Mouse (Mus musculus) right cerebral cortex, postnatal 14 days (tissue): Measurements from ENCODE around the gene Rasa4.
A peak's percentile ranks its signal among the peaks of the same experiment; 100 is the strongest.
"Not testable (repeated sequence)": the region's sequence is repeated elsewhere in the genome, so short reads cannot be mapped to it uniquely, and the experiment has no call there.

Experiments used
- DNase-seq: peaks from one replicate; pipeline ENCODE4 v3.0.0; 2022

Rasa4 gene

DNA sequence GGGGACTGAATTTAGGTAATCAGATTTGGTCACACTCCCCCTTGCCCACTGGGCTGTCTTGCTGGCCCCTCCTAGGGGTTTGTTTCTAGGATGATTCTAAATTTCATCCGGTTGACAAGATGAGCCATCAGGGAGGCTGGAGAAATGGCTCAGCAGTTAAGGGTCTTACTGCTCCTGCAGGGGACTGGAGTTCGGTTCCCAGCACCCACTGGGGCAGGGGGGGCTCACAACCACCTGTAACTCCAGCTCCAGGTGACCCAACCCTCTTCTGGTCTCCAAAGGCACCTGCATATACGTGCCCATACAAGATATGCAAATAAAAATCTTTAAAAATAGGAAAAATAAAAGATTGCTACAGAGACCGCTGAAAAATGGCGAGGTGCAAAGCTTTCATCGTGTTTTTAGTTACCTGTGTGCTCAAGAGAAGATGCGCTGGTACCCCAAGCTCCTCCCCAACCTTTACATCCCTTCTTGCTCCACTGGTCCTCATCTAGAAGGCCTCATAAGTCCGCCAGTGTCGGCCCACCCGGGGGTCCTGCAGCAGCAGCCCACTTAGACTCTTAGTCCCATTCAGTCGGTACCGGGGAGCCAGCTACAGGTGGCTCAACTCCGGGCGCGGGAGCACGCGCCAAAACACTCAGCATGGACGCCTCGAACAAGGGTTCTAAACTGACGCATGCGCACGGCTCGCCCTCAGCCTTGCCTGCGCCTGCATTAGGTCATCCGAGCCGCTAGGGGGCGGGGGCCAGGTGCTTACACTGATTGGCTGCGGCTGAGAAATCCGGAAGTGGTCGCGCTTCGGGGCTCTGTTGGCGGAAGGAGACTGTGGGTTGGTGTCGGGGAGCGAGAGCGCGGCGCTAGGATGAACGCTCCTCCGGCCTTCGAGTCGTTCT is 32.4 kb downstream of the Rasa4 start, which contains the start of gene Polr2j:
Gene Polr2j, plus strand, starts transcription at position 741 of the 893 bp plus-strand sequence.
- DNase-seq: peak; percentile 96

GRCm38 (mm10) chr5:136116784-136117112 is 33.0 kb downstream of the Rasa4 start:
- DNase-seq: no peak

DNA sequence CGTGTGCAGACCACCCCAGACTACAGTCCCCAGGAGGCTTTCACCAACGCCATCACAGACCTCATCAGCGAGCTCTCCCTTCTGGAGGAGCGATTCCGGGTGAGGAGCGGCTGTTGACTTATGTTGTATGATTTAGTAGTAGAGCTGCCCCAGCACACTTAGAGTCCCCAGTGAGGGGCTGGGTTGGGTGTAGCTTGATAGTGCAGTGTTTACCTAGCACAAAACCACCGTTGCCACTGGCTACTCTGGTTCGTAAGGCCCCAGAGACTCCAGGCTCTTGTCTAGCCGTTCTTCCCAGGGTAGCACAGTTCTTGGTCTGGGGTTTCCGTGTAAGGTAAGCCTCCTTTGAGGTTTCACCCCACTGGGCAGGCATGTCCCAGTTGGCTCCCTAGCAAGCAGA is 38.4 kb downstream of the Rasa4 start:
- no peak for DNase-seq

GRCm38 (mm10) chr5:136135571-136136291 is 52.0 kb downstream of the Rasa4 start, which contains the start of the genes Lrwd1 and Alkbh4:
Gene Lrwd1, minus strand, starts transcription at chr5:136136074.
Gene Alkbh4, plus strand, starts transcription at chr5:136136146.
- DNase-seq: peak; percentile 96

GRCm38 (mm10) chr5:136136292-136136990 is 52.7 kb downstream of the Rasa4 start:
- no peak for DNase-seq

DNA sequence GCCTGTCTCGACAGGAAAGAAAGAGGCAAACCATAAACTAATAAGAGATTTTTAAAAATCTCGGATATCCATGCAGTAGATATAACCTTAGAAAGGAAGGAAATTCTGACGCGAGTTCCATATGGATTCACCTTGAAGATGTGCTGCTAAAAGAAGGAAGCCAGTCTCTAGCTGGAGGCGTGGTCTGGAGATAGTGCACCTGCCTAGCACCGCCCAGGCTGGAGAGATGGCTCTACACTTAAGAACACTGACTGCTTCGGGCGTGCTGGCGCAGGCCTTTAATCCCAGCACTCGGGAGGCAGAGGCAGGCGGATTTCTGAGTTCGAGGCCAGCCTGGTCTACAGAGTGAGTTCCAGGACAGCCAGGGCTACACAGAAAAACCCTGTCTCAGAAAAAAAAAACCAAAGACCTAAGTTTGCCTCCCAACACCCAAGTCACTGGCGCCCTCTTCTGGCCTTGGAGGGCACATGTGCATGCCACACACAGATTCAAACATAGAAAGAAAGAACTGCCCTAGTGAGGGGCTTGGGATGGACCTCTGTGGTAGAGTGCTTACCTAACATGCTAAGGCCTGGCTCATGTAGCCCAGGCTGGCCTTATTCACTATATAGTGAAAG is 54.0 kb downstream of the Rasa4 start:
- peak; percentile 53 for DNase-seq

DNA sequence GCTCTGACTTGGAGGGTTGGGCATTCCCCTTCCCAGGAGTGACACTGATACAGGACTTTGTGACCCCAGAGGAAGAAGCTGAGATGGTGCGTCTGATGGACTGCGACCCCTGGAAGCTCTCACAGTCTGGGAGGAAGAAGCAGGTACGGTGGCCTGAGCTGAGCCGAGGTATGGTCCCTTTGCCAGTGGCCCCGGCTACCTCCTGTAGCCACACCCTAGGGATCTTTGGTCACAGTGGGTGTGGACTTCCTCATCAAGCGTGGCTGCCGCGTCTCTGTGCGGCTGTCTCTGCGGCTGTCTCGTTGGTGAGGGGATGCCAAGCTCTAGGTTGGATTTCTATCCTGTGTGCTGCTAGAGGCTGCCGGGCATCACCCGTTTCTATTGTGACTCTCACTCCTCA is 55.7 kb downstream of the Rasa4 start:
- DNase-seq: no peak

DNA sequence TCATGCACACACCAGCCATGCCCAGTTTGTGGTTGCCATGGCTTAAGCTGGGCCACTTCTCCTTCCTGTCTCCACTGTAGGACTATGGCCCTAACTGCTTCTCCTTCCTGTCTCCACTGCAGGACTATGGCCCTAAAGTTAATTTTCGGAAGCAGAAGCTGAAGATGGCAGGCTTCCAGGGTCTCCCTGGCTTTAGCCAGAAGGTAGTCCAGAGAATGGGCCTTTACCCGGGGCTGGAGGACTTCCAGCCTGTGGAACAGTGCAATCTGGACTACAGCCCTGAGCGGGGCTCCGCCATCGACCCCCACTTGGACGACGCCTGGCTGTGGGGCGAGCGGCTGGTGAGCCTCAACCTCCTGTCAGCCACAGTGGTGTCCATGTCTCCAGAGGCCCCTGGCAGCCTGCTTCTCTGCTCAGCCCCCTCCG is 56.4 kb downstream of the Rasa4 start:
- DNase-seq: peak; percentile 47

DNA sequence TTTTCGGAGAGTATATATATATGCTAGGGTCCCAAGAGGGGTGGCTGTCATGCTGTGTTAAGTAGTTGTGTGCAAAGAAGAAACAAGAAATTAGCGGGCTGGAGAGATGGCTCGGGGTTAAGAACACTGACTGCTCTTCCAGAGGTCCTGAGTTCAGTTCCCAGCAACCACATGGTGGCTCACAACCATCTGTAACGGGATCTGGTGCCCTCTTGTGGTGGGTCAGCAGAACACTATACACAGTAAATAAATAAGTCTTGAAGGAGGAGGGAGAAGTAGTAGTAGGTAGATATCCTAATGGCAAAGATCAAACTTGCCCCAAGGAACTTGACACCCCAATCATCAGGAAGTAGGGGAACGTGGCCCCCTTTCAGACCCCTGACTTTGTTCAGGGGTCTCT is 59.0 kb downstream of the Rasa4 start:
- DNase-seq: no peak

- no peak for DNase-seq
Observed at GRCm38 (mm10) chr5:136143161-136143755, 59.5 kb downstream of the Rasa4 start.

GRCm38 (mm10) chr5:136144606-136145430 is 61.1 kb downstream of the Rasa4 start:
- no peak for DNase-seq

DNA sequence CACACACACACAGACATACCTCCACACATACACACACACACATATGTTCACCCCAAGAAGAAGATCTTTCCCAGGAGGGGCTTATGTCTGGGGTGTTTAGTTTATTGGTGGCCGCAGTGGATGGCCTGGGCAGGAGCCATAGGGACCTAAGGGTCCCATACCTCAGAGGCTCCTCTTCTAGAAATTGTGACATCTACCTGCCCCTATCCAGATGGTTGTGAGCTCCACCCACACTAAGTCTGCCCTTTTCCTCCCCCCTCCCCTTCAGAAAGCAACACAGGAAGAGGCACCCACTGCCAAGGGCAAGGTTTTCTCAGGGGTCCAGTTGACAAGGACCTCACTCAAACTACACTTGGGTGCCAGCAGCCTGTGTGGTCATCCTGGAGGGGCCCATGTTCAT is 63.2 kb downstream of the Rasa4 start:
- DNase-seq: no peak

GRCm38 (mm10) chr5:136147704-136148103 is 64.0 kb downstream of the Rasa4 start:
- no peak for DNase-seq

GRCm38 (mm10) chr5:136149134-136149576 is 65.4 kb downstream of the Rasa4 start:
- DNase-seq: not testable (repeated sequence)

DNA sequence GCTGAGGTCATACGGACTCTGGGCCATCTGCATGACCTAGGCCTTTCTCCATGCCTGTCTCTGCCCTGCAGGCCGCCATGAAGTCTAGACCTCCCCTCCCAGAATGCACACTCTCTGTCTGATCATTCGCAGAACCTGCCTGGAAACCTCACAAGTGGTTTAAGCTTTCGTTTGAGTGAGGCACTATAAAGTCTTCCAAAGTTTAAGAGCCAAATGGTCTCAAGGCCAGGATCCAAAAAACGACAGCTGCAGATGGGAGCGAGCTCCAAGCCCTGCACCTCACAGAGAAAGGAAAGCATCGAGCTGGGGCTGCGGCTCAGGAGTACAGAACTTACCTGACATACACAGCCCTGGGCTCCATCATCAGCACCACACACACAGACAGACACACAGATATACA is 68.6 kb downstream of the Rasa4 start:
- no peak for DNase-seq

DNA sequence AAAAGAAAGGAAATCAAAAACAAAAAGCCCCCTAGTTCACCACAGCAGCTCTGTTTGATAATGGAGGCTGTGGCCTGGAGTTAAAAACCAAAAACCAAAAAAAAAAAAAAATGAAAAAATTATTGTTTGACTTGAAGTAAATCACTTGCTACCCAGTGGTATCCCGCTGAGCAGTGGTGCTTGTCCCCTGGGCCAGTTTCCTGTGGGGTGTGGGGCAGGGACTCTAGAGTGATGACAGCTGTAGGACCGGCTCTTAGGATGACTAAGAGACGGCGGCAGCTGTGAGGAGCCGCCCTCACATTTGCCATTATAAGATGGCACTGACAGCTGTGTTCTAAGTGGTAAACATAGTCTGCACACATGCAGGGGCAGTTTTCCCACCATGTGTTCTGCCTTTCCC is 71.7 kb downstream of the Rasa4 start:
- DNase-seq: no peak

DNA sequence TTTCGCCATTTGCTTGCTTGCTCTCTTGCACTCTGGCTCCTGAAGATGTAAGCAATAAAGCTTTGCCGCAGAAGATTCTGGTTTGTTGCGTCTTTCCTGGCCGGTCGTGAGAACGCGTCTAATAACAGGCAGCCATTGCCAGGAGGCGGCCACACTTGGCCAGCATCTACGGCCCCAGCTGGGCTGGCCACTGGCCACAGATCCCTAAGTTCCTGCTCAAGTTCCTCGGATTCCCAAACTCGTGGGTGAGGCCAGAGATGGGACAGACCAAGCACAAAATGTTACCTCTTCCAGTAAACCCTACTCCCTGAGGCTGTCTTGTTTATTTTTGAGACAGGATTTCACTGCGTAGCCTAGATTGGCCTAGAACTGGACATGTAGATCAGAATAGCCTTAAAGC is 76.4 kb downstream of the Rasa4 start:
- DNase-seq: not testable (repeated sequence)
